Mouse (Mus musculus): ENCODE results near the gene Dchs1.

DNA sequence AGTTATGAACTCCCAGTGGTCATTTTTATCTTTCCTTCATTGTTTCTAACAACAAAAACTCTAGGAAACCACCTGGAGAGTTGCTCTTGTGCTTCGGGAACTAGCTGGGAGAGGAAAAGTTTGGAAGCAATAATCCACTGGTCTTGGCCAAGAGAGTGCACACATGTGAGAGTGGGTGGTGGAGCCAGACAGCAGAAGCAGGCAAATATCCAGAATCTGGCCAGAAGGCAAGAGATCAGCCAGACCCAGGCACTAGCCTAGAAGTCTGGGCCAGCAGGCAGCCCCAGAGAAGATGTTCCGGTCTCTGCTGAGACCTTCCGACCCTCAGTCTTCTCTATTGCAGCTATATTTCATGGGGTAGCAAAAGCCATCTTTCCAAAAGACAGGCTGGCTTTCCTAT is 17.5 kb downstream of the Dchs1 start:
- TF ChIP-seq CTCF (IDR thresholded peaks at IDR 0.05; ENCODE audit: low read depth, low read length) (no peak), POLR2A (IDR thresholded peaks at IDR 0.05; ENCODE audit: extremely low read depth, insufficient read depth, low read length) (no peak)

Data from liver, adult 2 months (tissue).